Mouse (Mus musculus): ENCODE results near the gene Serinc1.
"Not testable (repeated sequence)": the region's sequence is repeated elsewhere in the genome, so short reads cannot be mapped to it uniquely, and the experiment has no call there.

The Serinc1 gene

GRCm38 (mm10) chr10:57532218-57533101 is at the start of gene Serinc1:
Serinc1 (minus strand) TSS chr10:57532530.
- peak; percentile 94 to 97 for DNase-seq (ENCODE audit: inconsistent age in 2 of 2, low spot score in 1 of 2)

- DNase-seq (ENCODE audit: inconsistent age in 2 of 2, low spot score in 1 of 2) = no peak
Measured at GRCm38 (mm10) chr10:57576721-57577120, 44.4 kb upstream of the Serinc1 start.

- no peak for DNase-seq (ENCODE audit: inconsistent age in 2 of 2, low spot score in 1 of 2)
Measured at GRCm38 (mm10) chr10:57572130-57572529, 39.8 kb upstream of the Serinc1 start.

- peak; percentile 42 to 86 for DNase-seq (ENCODE audit: inconsistent age in 2 of 2, low spot score in 1 of 2)
Measured at GRCm38 (mm10) chr10:57571211-57571730, 38.9 kb upstream of the Serinc1 start.

- no peak for DNase-seq (ENCODE audit: inconsistent age in 2 of 2, low spot score in 1 of 2)
Measured at GRCm38 (mm10) chr10:57569023-57569931, 36.9 kb upstream of the Serinc1 start.

GRCm38 (mm10) chr10:57566221-57566620 is 33.9 kb upstream of the Serinc1 start:
- no peak for DNase-seq (ENCODE audit: inconsistent age in 2 of 2, low spot score in 1 of 2)

GRCm38 (mm10) chr10:57557597-57557996 is 25.3 kb upstream of the Serinc1 start:
- DNase-seq (ENCODE audit: inconsistent age in 2 of 2, low spot score in 1 of 2) = no peak

- no peak for DNase-seq (ENCODE audit: inconsistent age in 2 of 2, low spot score in 1 of 2)
Measured at GRCm38 (mm10) chr10:57553719-57554118, 21.4 kb upstream of the Serinc1 start.

- DNase-seq (ENCODE audit: inconsistent age in 2 of 2, low spot score in 1 of 2) = no peak
Measured at GRCm38 (mm10) chr10:57549631-57550030, 17.3 kb upstream of the Serinc1 start.

GRCm38 (mm10) chr10:57543890-57544289 is 11.6 kb upstream of the Serinc1 start:
- not testable (repeated sequence) for DNase-seq (ENCODE audit: inconsistent age in 2 of 2, low spot score in 1 of 2)

GRCm38 (mm10) chr10:57531616-57532217 is 613 bp downstream of the Serinc1 start:
- DNase-seq (ENCODE audit: inconsistent age in 2 of 2, low spot score in 1 of 2) = no peak

GRCm38 (mm10) chr10:57531076-57531475 is 1.3 kb downstream of the Serinc1 start:
- peak in 1 of 2 experiments; percentile 43 for DNase-seq (ENCODE audit: inconsistent age in 2 of 2, low spot score in 1 of 2)

- DNase-seq (ENCODE audit: inconsistent age in 2 of 2, low spot score in 1 of 2) = no peak
Measured at GRCm38 (mm10) chr10:57526469-57526868, 5.9 kb downstream of the Serinc1 start.

- DNase-seq (ENCODE audit: inconsistent age in 2 of 2, low spot score in 1 of 2) = peak in 1 of 2 experiments; percentile 59
Measured at GRCm38 (mm10) chr10:57515278-57515677, 17.1 kb downstream of the Serinc1 start.

- no peak for DNase-seq (ENCODE audit: inconsistent age in 2 of 2, low spot score in 1 of 2)
Measured at GRCm38 (mm10) chr10:57514616-57515015, 17.7 kb downstream of the Serinc1 start.

GRCm38 (mm10) chr10:57499414-57500156 is 32.7 kb downstream of the Serinc1 start:
- no peak for DNase-seq (ENCODE audit: inconsistent age in 2 of 2, low spot score in 1 of 2)

- no peak for DNase-seq (ENCODE audit: inconsistent age in 2 of 2, low spot score in 1 of 2)
Measured at GRCm38 (mm10) chr10:57492050-57492449, 40.3 kb downstream of the Serinc1 start.

- no peak for DNase-seq (ENCODE audit: inconsistent age in 2 of 2, low spot score in 1 of 2)
Measured at GRCm38 (mm10) chr10:57488591-57488990, 43.7 kb downstream of the Serinc1 start.

- no peak for DNase-seq (ENCODE audit: inconsistent age in 2 of 2, low spot score in 1 of 2)
Measured at GRCm38 (mm10) chr10:57487201-57487600, 45.1 kb downstream of the Serinc1 start.

GRCm38 (mm10) chr10:57486542-57487071 is 45.7 kb downstream of the Serinc1 start:
- no peak for DNase-seq (ENCODE audit: inconsistent age in 2 of 2, low spot score in 1 of 2)
